Mouse (Mus musculus) embryonic fibroblast, embryonic 13.5 days (primary cell): ENCODE results near the gene Ptk6.
"Not testable (repeated sequence)": the region's sequence is repeated elsewhere in the genome, so short reads cannot be mapped to it uniquely, and the experiment has no call there.

ENCODE experiments used
- CTCF ChIP-seq: IDR thresholded peaks from 2 replicates; pipeline ENCODE4 v1.5.1; 2011; ENCODE audit warnings: mild to moderate bottlenecking, control low read depth, low read length, moderate library complexity, borderline replicate concordance; ENCODE audit not compliant: insufficient read depth
- POLR2A ChIP-seq: IDR thresholded peaks from 2 replicates; pipeline ENCODE4 v1.6.1; 2011; ENCODE audit warnings: low read depth, mild to moderate bottlenecking, control low read depth, low read length, moderate library complexity

GRCm38 (mm10) chr2:181191385-181191784, 11.2 kb downstream of the Ptk6 start:
- not testable (repeated sequence) for TF ChIP-seq POLR2A, CTCF
